Mouse (Mus musculus) kidney, postnatal 36 days (tissue): ENCODE results near the gene Stard5.

ENCODE experiments used
- DNase-seq, 2 experiments: peaks; one replicate each; pipeline ENCODE4 v3.0.0; 2021 to 2022; ENCODE audit warnings: mixed read lengths in 2 of 2

Gene Stard5

DNA sequence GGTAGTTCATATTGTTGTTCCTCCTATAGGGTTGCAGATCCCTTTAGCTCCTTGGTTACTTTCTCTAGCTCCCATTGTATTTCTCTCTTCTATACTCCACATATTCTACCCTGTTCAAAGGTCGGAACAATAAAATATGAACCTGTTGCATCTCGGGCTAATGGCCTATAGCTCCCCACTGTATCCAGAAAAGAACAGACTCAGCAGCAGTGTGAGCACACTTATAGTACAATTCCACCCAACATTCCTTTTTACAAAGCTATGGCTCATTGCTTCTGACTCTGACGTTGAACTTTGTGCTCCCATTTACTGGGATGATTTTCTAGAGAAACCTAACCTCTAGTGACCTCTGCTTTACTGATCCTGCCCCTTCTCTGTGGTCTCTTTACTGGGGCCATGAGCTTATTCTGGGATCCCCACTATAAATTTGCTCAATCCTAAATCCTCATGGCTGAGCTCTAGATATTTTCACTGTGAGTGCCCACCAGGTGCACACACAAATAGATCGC is 34.4 kb downstream of the Stard5 start:
- DNase-seq, result peak in 1 of 2 experiments; percentile 58

GRCm38 (mm10) chr7:83667936-83668645 is 36.3 kb downstream of the Stard5 start:
- DNase-seq, result no peak

DNA sequence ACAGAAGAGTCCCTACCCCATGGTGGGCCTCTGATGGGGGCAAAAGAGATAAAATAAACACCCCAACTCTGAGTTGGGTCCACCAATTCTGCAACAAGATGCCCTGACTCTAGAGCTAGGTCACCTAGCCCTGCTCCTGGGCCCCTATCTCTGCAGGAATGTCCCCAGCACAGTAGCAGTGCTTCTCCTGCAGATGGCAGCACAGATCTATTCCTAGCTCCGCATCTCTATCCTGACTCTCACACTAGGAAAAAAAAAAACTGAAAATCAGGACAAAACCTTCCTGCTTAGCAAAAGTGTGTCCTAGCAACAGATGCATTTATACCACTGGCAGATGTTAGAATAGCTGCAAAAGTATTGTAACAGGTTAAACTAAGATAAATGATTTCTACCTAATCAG is 37.0 kb downstream of the Stard5 start:
- peak; percentile 56 to 80 for DNase-seq

GRCm38 (mm10) chr7:83671573-83671972 is 39.8 kb downstream of the Stard5 start:
- DNase-seq, result no peak

DNA sequence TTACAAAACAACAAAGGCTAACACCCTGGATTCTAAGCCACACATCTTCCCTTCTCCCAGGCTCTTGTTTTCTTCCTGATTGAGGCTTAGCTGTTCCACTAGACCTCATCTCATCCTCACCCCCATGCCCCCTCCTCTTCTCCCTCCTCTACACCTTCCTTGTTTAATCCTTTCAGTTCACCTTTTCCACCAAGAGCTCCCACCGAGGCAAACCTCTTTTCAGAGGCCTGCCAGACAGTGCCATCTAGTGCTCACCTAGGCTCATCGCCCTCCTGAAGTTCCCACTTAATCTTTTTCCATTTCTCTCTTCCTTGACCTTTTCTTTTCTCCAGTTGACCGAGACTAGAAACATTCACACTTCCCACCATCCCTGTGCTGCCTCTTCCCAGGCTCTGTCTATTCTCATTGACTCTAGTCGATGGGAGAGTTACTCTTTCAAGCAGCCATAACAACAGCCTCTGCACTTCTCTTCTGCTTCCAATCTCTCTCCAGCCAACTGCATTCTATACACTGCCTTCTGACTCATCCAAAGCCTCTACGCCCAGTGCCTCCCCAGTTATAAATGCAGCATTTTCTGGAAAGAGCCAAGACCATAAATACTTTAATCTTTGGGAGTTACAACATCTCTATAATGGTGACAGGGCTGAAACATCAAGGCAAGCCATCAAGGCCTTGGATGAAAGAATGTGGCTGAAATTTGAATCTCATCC is 43.9 kb downstream of the Stard5 start:
- peak; percentile 33 to 68 for DNase-seq

DNA sequence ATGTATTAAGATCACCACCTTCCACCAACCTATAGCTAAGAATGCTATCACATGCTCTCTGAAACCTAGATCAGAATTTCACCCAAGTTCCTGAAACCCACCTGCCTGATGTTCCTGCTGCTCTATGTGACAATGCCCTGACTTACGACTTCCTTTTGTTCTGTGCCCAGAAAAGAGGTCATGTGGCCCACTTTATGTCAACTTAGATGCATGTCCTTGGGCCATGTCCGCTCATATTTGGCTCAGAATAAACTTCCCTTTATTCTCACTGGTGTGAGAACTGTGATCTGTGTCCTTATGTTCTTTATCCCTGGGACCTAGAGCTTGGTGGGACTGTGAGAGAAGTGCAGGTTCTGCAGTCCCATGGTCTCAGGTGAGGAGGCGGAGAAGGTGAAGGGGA is 45.5 kb downstream of the Stard5 start:
- DNase-seq, result no peak

- DNase-seq, result no peak
These were observed 46.7 kb downstream of the Stard5 start for GRCm38 (mm10) chr7:83678506-83678905.

GRCm38 (mm10) chr7:83682640-83683274 is 51.0 kb downstream of the Stard5 start:
- DNase-seq, result no peak

- DNase-seq, result peak; percentile 2 to 70
These were observed 63.9 kb downstream of the Stard5 start for GRCm38 (mm10) chr7:83695449-83696212.

GRCm38 (mm10) chr7:83699066-83699745 is 67.4 kb downstream of the Stard5 start:
- no peak for DNase-seq
